Mouse (Mus musculus): ENCODE data around the gene Wdr95.

- TF ChIP-seq CTCF (IDR thresholded peaks at IDR 0.05) (no peak), POLR2A (IDR thresholded peaks at IDR 0.05; ENCODE audit: insufficient read depth, low read depth, low read length) (no peak)
These were observed 4.6 kb upstream of the Wdr95 start for GRCm38 (mm10) chr5:149523856-149524241.

Data from heart, adult 2 months (tissue).